ENCODE assay signal across 8 mouse cellular contexts in genomic region chr19:47279788-47280532, GRCm38 (mm10).
DNase-seq lines count a peak whose midpoint lies in the region; ATAC-seq and TF ChIP-seq lines count a peak whose summit lies in the region.

No protein-coding gene starts in this region.

- H3K9ac ChIP-seq in embryonic facial prominence, embryonic 13.5 days: no peak overlapping the region
- no peak overlapping the region for H3K9ac ChIP-seq in heart, embryonic 12.5 days

- WGBS in embryonic facial prominence, embryonic 13.5 days: 85% methylated on average over 15 of the region's 15 CpGs
- WGBS in embryonic facial prominence, embryonic 10.5 days: 88% methylated on average over 15 of the region's 15 CpGs
- WGBS in heart, embryonic 12.5 days: 53% methylated on average over 15 of the region's 15 CpGs
- 65% methylated on average over 15 of the region's 15 CpGs for WGBS in small intestine, adult 2 months

- no peak overlapping the region for H3K4me2 ChIP-seq in embryonic facial prominence, embryonic 13.5 days
- no peak overlapping the region for H3K4me2 ChIP-seq in heart, embryonic 12.5 days

- H3K36me3 ChIP-seq in embryonic facial prominence, embryonic 13.5 days: peaks cover 99% of the 10 kb centered on the region
- peaks cover 99% of the 10 kb centered on the region for H3K36me3 ChIP-seq in embryonic facial prominence, embryonic 10.5 days (replicated peaks)
- H3K36me3 ChIP-seq in heart, embryonic 12.5 days: peaks cover 79% of the 10 kb centered on the region
- H3K36me3 ChIP-seq in small intestine, adult 2 months (ENCODE audit: control insufficient read depth, insufficient read depth, low read length): no peaks in the 10 kb centered on the region; the same call in 1 of the 2 replicates

- H3K27me3 ChIP-seq in embryonic facial prominence, embryonic 13.5 days: no peaks in the 10 kb centered on the region
- H3K27me3 ChIP-seq in embryonic facial prominence, embryonic 10.5 days (replicated peaks; ENCODE audit: low read depth, poor library complexity, severe bottlenecking): no peaks in the 10 kb centered on the region
- H3K27me3 ChIP-seq in heart, embryonic 12.5 days (replicated peaks): no peaks in the 10 kb centered on the region
- H3K27me3 ChIP-seq in small intestine, adult 2 months (ENCODE audit: control insufficient read depth, insufficient read depth, low read length): no peaks in the 10 kb centered on the region

- H3K4me1 ChIP-seq in embryonic facial prominence, embryonic 13.5 days: peaks cover 28% of the 10 kb centered on the region; the same call in 1 of the 2 replicates
- H3K4me1 ChIP-seq in embryonic facial prominence, embryonic 10.5 days: peaks cover 6% of the 10 kb centered on the region; the same call in 1 of the 2 replicates
- peaks cover 15% of the 10 kb centered on the region for H3K4me1 ChIP-seq in embryonic fibroblast, embryonic 13.5 days (ENCODE audit: control insufficient read depth, insufficient read depth, low read length)
- H3K4me1 ChIP-seq in heart, embryonic 12.5 days (replicated peaks): peaks cover 49% of the 10 kb centered on the region
- peaks cover 3% of the 10 kb centered on the region; the same call in 1 of the 2 replicates for H3K4me1 ChIP-seq in small intestine, adult 2 months (ENCODE audit: control insufficient read depth, insufficient read depth, insufficient read length, low read length)

- no peak for DNase-seq in embryonic facial prominence, embryonic 10.5 days (ENCODE audit: low spot score)
- peak; percentile 68 to 81 for DNase-seq in kidney, postnatal 25 days
- peak; percentile 75 to 76 for DNase-seq in lung, adult 18-20 months

- no peak for TF ChIP-seq CTCF in embryonic fibroblast, embryonic 13.5 days (IDR thresholded peaks at IDR 0.05; ENCODE audit: borderline replicate concordance, insufficient read depth, low read length)
- no peak for TF ChIP-seq CTCF in small intestine, adult 2 months (IDR thresholded peaks at IDR 0.05; ENCODE audit: extremely low read depth, insufficient read length, insufficient replicate concordance, low read depth, low read length)

- H3K9me3 ChIP-seq in embryonic facial prominence, embryonic 13.5 days: no peaks in the 10 kb centered on the region
- no peaks in the 10 kb centered on the region; the same call in 1 of the 2 replicates for H3K9me3 ChIP-seq in embryonic facial prominence, embryonic 10.5 days
- H3K9me3 ChIP-seq in heart, embryonic 12.5 days (replicated peaks): 0 out of 2 replicates have a peak, but pooled peaks cover 6% of the 10 kb centered on the region

- H3K4me3 ChIP-seq in embryonic facial prominence, embryonic 13.5 days: no peak overlapping the region
- H3K4me3 ChIP-seq in embryonic facial prominence, embryonic 10.5 days: no peak overlapping the region
- no peak overlapping the region for H3K4me3 ChIP-seq in embryonic fibroblast, embryonic 13.5 days (ENCODE audit: insufficient read depth, low read length)
- H3K4me3 ChIP-seq in heart, embryonic 12.5 days: no peak overlapping the region
- H3K4me3 ChIP-seq in small intestine, adult 2 months (ENCODE audit: low read depth, low read length): no peak overlapping the region

- ATAC-seq in embryonic facial prominence, embryonic 13.5 days (ENCODE audit: insufficient number of reproducible peaks, insufficient read depth, low FRiP score, low TSS enrichment, low read depth): no peak
- ATAC-seq in heart, embryonic 12.5 days (ENCODE audit: insufficient number of reproducible peaks, low FRiP score): peak; percentile 22; the same call in 1 of the 2 replicates
- ATAC-seq in monocyte, adult 5-6 weeks (replicated peaks; ENCODE audit: insufficient number of reproducible peaks, low FRiP score, low TSS enrichment, poor library complexity, severe bottlenecking): no peak

- TF ChIP-seq POLR2A in embryonic fibroblast, embryonic 13.5 days (IDR thresholded peaks at IDR 0.05; ENCODE audit: low read depth, low read length): no peak
- TF ChIP-seq POLR2A in small intestine, adult 2 months (IDR thresholded peaks at IDR 0.05; ENCODE audit: low read depth, low read length): no peak

- H3K27ac ChIP-seq in embryonic facial prominence, embryonic 13.5 days: peak overlapping the region; percentile 69
- no peak overlapping the region for H3K27ac ChIP-seq in embryonic facial prominence, embryonic 10.5 days (replicated peaks)
- peak overlapping the region; percentile 72 for H3K27ac ChIP-seq in embryonic fibroblast, embryonic 13.5 days (ENCODE audit: insufficient read depth, low read length)
- H3K27ac ChIP-seq in heart, embryonic 12.5 days (ENCODE audit: poor library complexity, severe bottlenecking): peak overlapping the region; percentile 73
- H3K27ac ChIP-seq in small intestine, adult 2 months (ENCODE audit: insufficient read depth, low read depth, low read length): peak overlapping the region; percentile 63
